Mouse (Mus musculus) neural tube, embryonic 15.5 days (tissue): ENCODE data around the gene Acsbg2. TPM values are rescaled to one million over a fixed set of nuclear protein-coding genes. Genes with fewer than 3 reads are reported as not detected.

Source experiments
- ATAC-seq: fragments of 200-750 bp; cut with Nextera tagmentation; 2 replicates; pipeline ENCODE4 v1.8.0; 2017; ENCODE audit warnings: mild to moderate bottlenecking, moderate TSS enrichment, moderate library complexity; ENCODE audit not compliant: low FRiP score
- H3K27ac ChIP-seq: fragments of 300-500 bp; sonication (generic); replicated peaks from 2 replicates; pipeline ENCODE4 v1.5.1; 2015; ENCODE audit warnings: mild to moderate bottlenecking, inconsistent platforms
- H3K27me3 ChIP-seq: fragments of 300-500 bp; sonication (generic); replicated peaks from 2 replicates; pipeline ENCODE4 v1.6.1; 2015; ENCODE audit warnings: inconsistent platforms
- H3K36me3 ChIP-seq: fragments of 300-500 bp; sonication (generic); 2 replicates; pipeline ENCODE4 v1.6.1; 2015; ENCODE audit warnings: inconsistent platforms
- H3K4me1 ChIP-seq: fragments of 300-500 bp; sonication (generic); 2 replicates; pipeline ENCODE4 v1.6.1; 2015; ENCODE audit warnings: inconsistent platforms
- H3K4me2 ChIP-seq: fragments of 300-500 bp; sonication (generic); 2 replicates; pipeline ENCODE4 v1.6.1; 2015; ENCODE audit warnings: inconsistent platforms, mild to moderate bottlenecking, moderate library complexity
- H3K4me3 ChIP-seq: fragments of 300-500 bp; sonication (generic); replicated peaks from 2 replicates; pipeline ENCODE4 v1.5.1; 2015; ENCODE audit warnings: mild to moderate bottlenecking, inconsistent platforms
- H3K9ac ChIP-seq: fragments of 300-500 bp; sonication (generic); replicated peaks from 2 replicates; pipeline ENCODE4 v1.6.1; 2015; ENCODE audit warnings: mild to moderate bottlenecking, inconsistent platforms
- H3K9me3 ChIP-seq: fragments of 300-500 bp; sonication (generic); replicated peaks from 2 replicates; pipeline ENCODE4 v1.6.1; 2016; ENCODE audit warnings: inconsistent platforms
- WGBS: fragments of 180-500 bp; shearing (Covaris S2); methylation state at CpG from one replicate; pipeline ENCODE4 v1.1.7; 2015; ENCODE audit warnings: mixed read lengths; 5-methylcytosine and 5-hydroxymethylcytosine counted together
- polyA plus RNA-seq: library from polyadenylated mRNA; unstranded; fragments of >200 nt; fragmentation: Nextera tagmentation; extraction: Ambion mirVana; gene quantifications from 2 replicates; pipeline ENCODE4 v1.2.1, GENCODE M21; 2015

Gene Acsbg2
- polyA plus RNA-seq, 1 experiment from 2014 or later, result not detected

GRCm38 (mm10) chr17:56840524-56840923 is 33.7 kb downstream of the Acsbg2 start:
- no peaks in the 10 kb centered on the region for H3K4me1 ChIP-seq
- 91% methylated on average over 7 of the region's 7 CpGs for WGBS
- H3K36me3 ChIP-seq, result no peaks in the 10 kb centered on the region
- no peaks in the 10 kb centered on the region for H3K27me3 ChIP-seq
- no peak overlapping the region for H3K27ac ChIP-seq
- no peak overlapping the region for H3K4me3 ChIP-seq
- H3K4me2 ChIP-seq, result no peak overlapping the region
- H3K9me3 ChIP-seq, result no peaks in the 10 kb centered on the region
- ATAC-seq, result no peak
- no peak overlapping the region for H3K9ac ChIP-seq

- H3K27me3 ChIP-seq, result no peaks in the 10 kb centered on the region
- H3K4me3 ChIP-seq, result no peak overlapping the region
- WGBS, result 91% methylated on average over 8 of the region's 8 CpGs
Measured at GRCm38 (mm10) chr17:56836336-56836735, 37.9 kb downstream of the Acsbg2 start.

GRCm38 (mm10) chr17:56833381-56833780 is 40.9 kb downstream of the Acsbg2 start:
- H3K4me2 ChIP-seq, result no peak overlapping the region
- H3K4me1 ChIP-seq, result peaks cover 22% of the 10 kb centered on the region
- 96% methylated on average over 1 of the region's 1 CpGs for WGBS
- ATAC-seq, result no peak
- no peak overlapping the region for H3K27ac ChIP-seq
- H3K9ac ChIP-seq, result no peak overlapping the region
- no peak overlapping the region for H3K4me3 ChIP-seq
- H3K27me3 ChIP-seq, result peaks cover 17% of the 10 kb centered on the region
- no peaks in the 10 kb centered on the region for H3K9me3 ChIP-seq
- no peaks in the 10 kb centered on the region for H3K36me3 ChIP-seq

More at GRCm38 (mm10) chr17:56836336-56836735, 37.9 kb downstream of the Acsbg2 start:
- ATAC-seq, result no peak
- H3K27ac ChIP-seq, result no peak overlapping the region
- no peak overlapping the region for H3K9ac ChIP-seq
- no peaks in the 10 kb centered on the region for H3K36me3 ChIP-seq
- H3K4me2 ChIP-seq, result no peak overlapping the region
- no peaks in the 10 kb centered on the region for H3K9me3 ChIP-seq
- H3K4me1 ChIP-seq, result 0 out of 2 replicates have a peak, but pooled peaks cover 4% of the 10 kb centered on the region

GRCm38 (mm10) chr17:56832918-56833317 is 41.3 kb downstream of the Acsbg2 start:
- no peak for ATAC-seq

GRCm38 (mm10) chr17:56831111-56831816 is 43.0 kb downstream of the Acsbg2 start:
- peak overlapping the region; percentile 64 for H3K4me3 ChIP-seq
- H3K9me3 ChIP-seq, result no peaks in the 10 kb centered on the region
- peaks cover 22% of the 10 kb centered on the region for H3K4me1 ChIP-seq
- peak; percentile 99 for ATAC-seq
- under 1% methylated on average over 42 of the region's 42 CpGs for WGBS
- peak overlapping the region; percentile 43 for H3K9ac ChIP-seq
- H3K27ac ChIP-seq, result 0 out of 2 replicates have a peak overlapping the region, but pooled peaks have one; percentile 23
- H3K27me3 ChIP-seq, result peaks cover 22% of the 10 kb centered on the region
- peak overlapping the region; percentile 88 for H3K4me2 ChIP-seq
- H3K36me3 ChIP-seq, result no peaks in the 10 kb centered on the region

More at GRCm38 (mm10) chr17:56832918-56833317, 41.3 kb downstream of the Acsbg2 start:
- H3K9ac ChIP-seq, result no peak overlapping the region
- no peaks in the 10 kb centered on the region for H3K36me3 ChIP-seq
- peaks cover 20% of the 10 kb centered on the region for H3K27me3 ChIP-seq
- H3K27ac ChIP-seq, result no peak overlapping the region
- no peak overlapping the region for H3K4me2 ChIP-seq
- 89% methylated on average over 1 of the region's 1 CpGs for WGBS
- peaks cover 22% of the 10 kb centered on the region for H3K4me1 ChIP-seq
- no peak overlapping the region for H3K4me3 ChIP-seq
- H3K9me3 ChIP-seq, result no peaks in the 10 kb centered on the region

GRCm38 (mm10) chr17:56830411-56831110 is 43.7 kb downstream of the Acsbg2 start, which contains the start of gene Rfx2:
TSS of gene Rfx2 (minus strand) at chr17:56831013.
- peak within 1 kb of the TSS; percentile 54 for H3K9ac ChIP-seq
- peaks cover 22% of the 10 kb centered on the region for H3K4me1 ChIP-seq
- peak within 1 kb of the TSS; percentile 54 for H3K27ac ChIP-seq
- peak within 1 kb of the TSS; percentile 64 for H3K4me3 ChIP-seq
- H3K27me3 ChIP-seq, result peaks cover 22% of the 10 kb centered on the region
- H3K4me2 ChIP-seq, result peak within 1 kb of the TSS; percentile 88
- no peaks in the 10 kb centered on the region for H3K36me3 ChIP-seq
- no peak; the same call in 1 of the 2 replicates for ATAC-seq
- no peaks in the 10 kb centered on the region for H3K9me3 ChIP-seq
- 0% methylated on average over 22 of the region's 62 CpGs for WGBS

- no peaks in the 10 kb centered on the region for H3K9me3 ChIP-seq
- H3K4me2 ChIP-seq, result peak overlapping the region; percentile 88
- ATAC-seq, result no peak
- peak overlapping the region; percentile 32; the same call in 1 of the 2 replicates for H3K9ac ChIP-seq
- WGBS, result under 1% methylated on average over 27 of the region's 27 CpGs
- no peaks in the 10 kb centered on the region for H3K36me3 ChIP-seq
- peak overlapping the region; percentile 54; the same call in 1 of the 2 replicates for H3K27ac ChIP-seq
- peaks cover 22% of the 10 kb centered on the region for H3K4me1 ChIP-seq
- H3K27me3 ChIP-seq, result peaks cover 22% of the 10 kb centered on the region
- peak overlapping the region; percentile 64 for H3K4me3 ChIP-seq
Measured at GRCm38 (mm10) chr17:56829795-56830194, 44.5 kb downstream of the Acsbg2 start.

- no peaks in the 10 kb centered on the region for H3K9me3 ChIP-seq
- peaks cover 22% of the 10 kb centered on the region for H3K27me3 ChIP-seq
- H3K9ac ChIP-seq, result no peak overlapping the region
- H3K27ac ChIP-seq, result no peak overlapping the region
- peak overlapping the region; percentile 64 for H3K4me3 ChIP-seq
- H3K4me1 ChIP-seq, result peaks cover 22% of the 10 kb centered on the region
- WGBS, result 31% methylated on average over 11 of the region's 11 CpGs
- ATAC-seq, result no peak
- H3K36me3 ChIP-seq, result no peaks in the 10 kb centered on the region
- H3K4me2 ChIP-seq, result peak overlapping the region; percentile 88
Measured at GRCm38 (mm10) chr17:56829171-56829570, 45.1 kb downstream of the Acsbg2 start.

GRCm38 (mm10) chr17:56826718-56827117 is 47.5 kb downstream of the Acsbg2 start:
- ATAC-seq, result no peak
- no peaks in the 10 kb centered on the region for H3K36me3 ChIP-seq
- H3K4me3 ChIP-seq, result no peak overlapping the region
- H3K4me2 ChIP-seq, result no peak overlapping the region
- H3K9me3 ChIP-seq, result no peaks in the 10 kb centered on the region
- H3K27ac ChIP-seq, result no peak overlapping the region
- 93% methylated on average over 2 of the region's 2 CpGs for WGBS
- H3K9ac ChIP-seq, result no peak overlapping the region
- H3K27me3 ChIP-seq, result peaks cover 22% of the 10 kb centered on the region
- peaks cover 21% of the 10 kb centered on the region for H3K4me1 ChIP-seq

GRCm38 (mm10) chr17:56823352-56823751 is 50.9 kb downstream of the Acsbg2 start:
- H3K27ac ChIP-seq, result no peak overlapping the region
- H3K4me3 ChIP-seq, result no peak overlapping the region
- peaks cover 4% of the 10 kb centered on the region; the same call in 1 of the 2 replicates for H3K27me3 ChIP-seq
- H3K9me3 ChIP-seq, result no peaks in the 10 kb centered on the region
- 73% methylated on average over 2 of the region's 2 CpGs for WGBS
- H3K4me2 ChIP-seq, result no peak overlapping the region
- H3K9ac ChIP-seq, result no peak overlapping the region
- H3K36me3 ChIP-seq, result no peaks in the 10 kb centered on the region
- 0 out of 2 replicates have a peak, but pooled peaks cover 3% of the 10 kb centered on the region for H3K4me1 ChIP-seq
- ATAC-seq, result no peak

GRCm38 (mm10) chr17:56822380-56822779 is 51.9 kb downstream of the Acsbg2 start:
- H3K4me2 ChIP-seq, result no peak overlapping the region
- H3K4me3 ChIP-seq, result no peak overlapping the region
- no peaks in the 10 kb centered on the region for H3K36me3 ChIP-seq
- H3K9ac ChIP-seq, result no peak overlapping the region
- no peak overlapping the region for H3K27ac ChIP-seq
- no peaks in the 10 kb centered on the region for H3K9me3 ChIP-seq
- no peak for ATAC-seq
- H3K4me1 ChIP-seq, result 0 out of 2 replicates have a peak, but pooled peaks cover 3% of the 10 kb centered on the region
- 84% methylated on average over 2 of the region's 2 CpGs for WGBS
- no peaks in the 10 kb centered on the region for H3K27me3 ChIP-seq
